Comparison of ENCODE assay signal across 12 mouse cellular contexts in genomic region chr5:108695861-108696260, GRCm38 (mm10). TPM values are rescaled to one million over a fixed set of nuclear protein-coding genes. Genes with fewer than 3 reads are reported as not detected.
A peak's percentile ranks its signal among the peaks of the same experiment; 100 is the strongest.
DNase-seq lines count a peak whose midpoint lies in the region; ATAC-seq and TF ChIP-seq lines count a peak whose summit lies in the region.
"Had no signal": no experiment of that assay in that cellular context is flagged by ENCODE, and none has a peak within 500 bp of the region (broad histone marks: within the 10 kb centered on the region; RNA-seq: fewer than 3 reads in every experiment).

No protein-coding gene starts in this region.

- H3K36me3 ChIP-seq in neural tube, embryonic 15.5 days = no peaks in the 10 kb centered on the region

- peak; percentile 60 for DNase-seq in gastrocnemius, adult 2 months
- no peak for DNase-seq in gastrocnemius, adult 18-20 months (ENCODE audit: low spot score)
- DNase-seq in layer of hippocampus, adult 2 months (ENCODE audit: low spot score in 2 of 2) = no peak
- no peak for DNase-seq in layer of hippocampus, postnatal 10 days (ENCODE audit: low spot score in 2 of 2)
- DNase-seq in gastrocnemius, postnatal 14 days = peak; percentile 35
- DNase-seq in urinary bladder, postnatal 10 days (ENCODE audit: low spot score) = no peak
- DNase-seq in ovary, adult 18-20 months (ENCODE audit: low spot score) = no peak
- DNase-seq: cerebellum, postnatal 36 days; lung, postnatal 14 days; right cerebral cortex, adult 18-20 months had no signal

- peak overlapping the region; percentile 81 for H3K27ac ChIP-seq in gastrocnemius, adult 2 months
- H3K27ac ChIP-seq in layer of hippocampus, adult 2 months = peak overlapping the region; percentile 82
- H3K27ac ChIP-seq in neural tube, embryonic 15.5 days (replicated peaks) = no peak overlapping the region

- 96% methylated on average over 12 of the region's 12 CpGs for WGBS in neural tube, embryonic 15.5 days

- H3K4me1 ChIP-seq in neural tube, embryonic 15.5 days = peaks cover 44% of the 10 kb centered on the region

- ATAC-seq in neural tube, embryonic 15.5 days (ENCODE audit: low FRiP score) = no peak
- ATAC-seq: Patski had no signal

- TF ChIP-seq CTCF in gastrocnemius, adult 2 months (IDR thresholded peaks at IDR 0.05) = no peak
- TF ChIP-seq CTCF in layer of hippocampus, adult 2 months (conservative IDR thresholded peaks at IDR 0.05) = no peak

- no peak overlapping the region for H3K4me3 ChIP-seq in gastrocnemius, adult 2 months
- no peak overlapping the region; the same call in 1 of the 2 replicates for H3K4me3 ChIP-seq in layer of hippocampus, adult 2 months
- 0 out of 2 replicates have a peak overlapping the region, but pooled peaks have one; percentile 69 for H3K4me3 ChIP-seq in neural tube, embryonic 15.5 days (replicated peaks)

- H3K9me3 ChIP-seq in neural tube, embryonic 15.5 days (replicated peaks) = no peaks in the 10 kb centered on the region

- H3K9ac ChIP-seq in neural tube, embryonic 15.5 days (replicated peaks) = no peak overlapping the region

- peak overlapping the region; percentile 98 for H3K4me2 ChIP-seq in neural tube, embryonic 15.5 days

- peaks cover 18% of the 10 kb centered on the region for H3K27me3 ChIP-seq in neural tube, embryonic 15.5 days (replicated peaks)
- H3K27me3 ChIP-seq: Patski had no signal

- intact Hi-C loops in gastrocnemius, adult 2 months (cut with DNase I) = loop anchor here (2.0 kb wide), 1 partner anchor 67 kb away; the partner anchor contains the start of genes Gak and Tmem175
- intact Hi-C loops in gastrocnemius, postnatal 14 days (cut with DNase I; ENCODE audit: low total_unique reads) = no loop called here

RNA-seq across cellular contexts. Expression of gene Fgfrl1, which starts 3.7 kb away (rescaled TPM):
- 10 to 100 TPM; 18.0 to 45.2 TPM for total RNA-seq in gastrocnemius, adult 2 months (2021)
- total RNA-seq in gastrocnemius, adult 18-20 months (2021) = 10 to 100 TPM; 23.3 to 29.9 TPM
- 10 to 100 TPM; 21.3 to 22.4 TPM for total RNA-seq in layer of hippocampus, adult 2 months (2021)
- total RNA-seq in layer of hippocampus, postnatal 10 days (2021) = 10 to 100 TPM; 18.5 to 22.5 TPM
- total RNA-seq in gastrocnemius, postnatal 14 days (2021) = 10 to 100 TPM; 31.9 to 45.4 TPM
- polyA plus RNA-seq in neural tube, embryonic 15.5 days (2015; fragmentation: Nextera tagmentation; extraction: Ambion mirVana) = 7.8 and 10.9 TPM in 2 replicates

RNA-seq across cellular contexts. Expression of gene Slc26a1, which starts 20.5 kb away (rescaled TPM):
- not detected for total RNA-seq in gastrocnemius, adult 2 months (2021)
- under 1 TPM in 1 of 2 experiments, not detected in 1; 0.12 TPM for total RNA-seq in gastrocnemius, adult 18-20 months (2021)
- 1 to 10 TPM; 1.2 TPM for total RNA-seq in layer of hippocampus, adult 2 months (2021)
- total RNA-seq in layer of hippocampus, postnatal 10 days (2021) = 1 to 10 TPM; 2.6 to 3.2 TPM
- not detected for total RNA-seq in gastrocnemius, postnatal 14 days (2021)
- 2.6 TPM in 2 replicates for polyA plus RNA-seq in neural tube, embryonic 15.5 days (2015; fragmentation: Nextera tagmentation; extraction: Ambion mirVana)

RNA-seq across cellular contexts. Expression of gene Dgkq, which starts 26.4 kb away (rescaled TPM):
- 1 to 10 TPM; 3.9 to 4.6 TPM for total RNA-seq in gastrocnemius, adult 2 months (2021)
- total RNA-seq in gastrocnemius, adult 18-20 months (2021) = 1 to 10 TPM; 2.4 to 3.9 TPM
- 10 to 100 TPM; 50.2 to 51.5 TPM for total RNA-seq in layer of hippocampus, adult 2 months (2021)
- total RNA-seq in layer of hippocampus, postnatal 10 days (2021) = 10 to 100 TPM; 56.4 to 61.2 TPM
- 1 to 10 TPM; 4.5 to 5.2 TPM for total RNA-seq in gastrocnemius, postnatal 14 days (2021)
- polyA plus RNA-seq in neural tube, embryonic 15.5 days (2015; fragmentation: Nextera tagmentation; extraction: Ambion mirVana) = 25.2 and 33.9 TPM in 2 replicates

RNA-seq across cellular contexts. Expression of gene Idua, which starts 35.7 kb away (rescaled TPM):
- total RNA-seq in gastrocnemius, adult 2 months (2021) = 10 to 100 TPM; 11.8 to 12.5 TPM
- 1 to 10 TPM; 8.2 to 10.0 TPM for total RNA-seq in gastrocnemius, adult 18-20 months (2021)
- 10 to 100 TPM; 16.8 to 17.1 TPM for total RNA-seq in layer of hippocampus, adult 2 months (2021)
- total RNA-seq in layer of hippocampus, postnatal 10 days (2021) = 1 to 10 TPM; 8.6 to 9.4 TPM
- 1 to 10 TPM; 5.8 to 8.8 TPM for total RNA-seq in gastrocnemius, postnatal 14 days (2021)
- polyA plus RNA-seq in neural tube, embryonic 15.5 days (2015; fragmentation: Nextera tagmentation; extraction: Ambion mirVana) = 11.4 and 11.7 TPM in 2 replicates

Comparison
In these comparisons a context has a peak if more than half of its experiments do, and no peak if none do; other contexts are left out.
1. DNase-seq: peak in gastrocnemius, adult 2 months (single experiment) and gastrocnemius, postnatal 14 days (single experiment); none in gastrocnemius, adult 18-20 months (single experiment), layer of hippocampus, adult 2 months (0 of 2), layer of hippocampus, postnatal 10 days (0 of 2), urinary bladder, postnatal 10 days (single experiment) and ovary, adult 18-20 months (single experiment).
2. RNA of gene Dgkq, which starts 26.4 kb away (total RNA-seq): 56.4 to 61.2 TPM in layer of hippocampus, postnatal 10 days and 50.2 to 51.5 TPM in layer of hippocampus, adult 2 months; 4.5 to 5.2 TPM in gastrocnemius, postnatal 14 days, 3.9 to 4.6 TPM in gastrocnemius, adult 2 months and 2.4 to 3.9 TPM in gastrocnemius, adult 18-20 months; every median in the first group is over 4 times any median in the second.